Mouse (Mus musculus): ENCODE data around the gene Pnkd.

Gene Pnkd

GRCm38 (mm10) chr1:74362325-74363229, 77.8 kb downstream of the Pnkd start:
- DNase-seq, result no peak

DNA sequence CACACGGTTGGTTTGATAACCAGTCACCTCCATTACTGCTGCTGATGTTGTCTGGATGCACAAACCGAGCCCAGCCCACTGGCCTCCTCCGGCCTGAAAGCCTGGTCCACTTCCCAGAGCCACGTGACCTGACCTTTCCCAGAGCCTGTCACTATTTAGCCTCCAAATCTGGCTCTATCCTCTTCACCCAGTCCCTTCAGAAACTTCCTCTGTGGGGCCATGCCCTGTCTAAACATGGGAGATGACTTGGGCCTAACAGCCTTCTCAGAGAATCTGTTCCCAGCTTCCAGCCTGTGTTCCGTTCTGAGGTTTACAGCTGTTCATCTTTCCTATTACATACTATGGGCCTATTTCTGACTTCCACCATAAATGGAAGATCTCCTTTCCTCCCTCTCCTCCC, 78.7 kb downstream of the Pnkd start:
- DNase-seq, result no peak

- no peak for DNase-seq
Measured at GRCm38 (mm10) chr1:74364270-74364669, 79.5 kb downstream of the Pnkd start.

DNA sequence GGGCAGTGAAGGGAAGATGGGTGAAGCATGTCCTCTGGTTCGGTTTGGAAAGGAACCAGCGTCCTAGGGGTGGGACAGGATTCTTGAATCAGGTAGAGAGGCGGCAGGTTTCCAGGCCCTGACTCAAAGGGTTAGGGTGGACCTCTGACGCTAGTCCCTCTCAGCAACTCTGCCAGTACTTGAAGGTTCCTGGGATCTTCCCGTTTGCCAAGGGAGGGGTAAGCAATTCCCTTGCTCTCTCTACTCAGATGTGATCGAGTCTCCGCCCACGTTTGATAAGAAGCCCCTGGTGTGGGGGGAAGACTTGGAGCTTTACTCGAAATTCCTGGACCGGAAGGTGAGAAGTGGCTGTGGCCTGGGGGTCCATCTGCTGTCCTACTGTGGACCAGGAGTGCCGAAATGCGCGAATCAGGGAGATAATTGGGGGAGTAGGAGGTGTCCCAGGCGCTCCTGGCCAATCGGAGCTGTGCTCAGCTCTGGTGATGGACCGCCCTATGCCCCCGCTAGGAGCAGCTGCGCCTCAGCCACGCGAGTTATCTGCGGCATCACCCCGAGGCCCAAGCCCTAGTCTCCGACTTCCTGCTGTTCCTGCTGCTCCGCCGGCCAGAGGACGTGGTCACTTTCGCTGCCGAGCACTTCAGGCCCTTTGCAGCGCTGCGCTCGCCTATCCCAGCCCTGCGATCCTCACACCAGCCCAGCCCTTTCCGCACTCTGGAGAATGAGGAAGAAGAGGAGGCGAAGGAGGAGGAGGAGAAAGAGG, 83.3 kb downstream of the Pnkd start:
- DNase-seq, result peak; percentile 48 to 64

DNA sequence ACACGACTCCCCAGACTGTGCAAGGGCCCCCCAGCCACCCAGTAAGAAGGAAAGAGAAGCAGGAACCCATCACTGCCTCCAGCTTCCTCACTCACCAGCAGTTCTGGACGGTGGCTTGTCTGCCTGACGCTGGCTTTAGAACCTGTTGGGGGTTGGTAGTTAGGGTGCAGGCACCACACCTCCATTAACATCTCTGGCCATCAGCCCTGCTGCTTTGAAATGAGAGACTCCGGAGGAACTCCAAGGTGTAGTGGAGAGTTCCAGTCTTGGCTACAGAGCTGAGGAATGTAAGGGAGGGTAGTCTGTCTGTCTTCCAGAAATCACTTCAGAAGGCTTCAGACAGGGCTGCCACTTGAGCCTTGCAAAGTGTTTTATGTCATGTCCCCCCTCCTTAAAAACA, 85.3 kb downstream of the Pnkd start:
- DNase-seq, result no peak

DNA sequence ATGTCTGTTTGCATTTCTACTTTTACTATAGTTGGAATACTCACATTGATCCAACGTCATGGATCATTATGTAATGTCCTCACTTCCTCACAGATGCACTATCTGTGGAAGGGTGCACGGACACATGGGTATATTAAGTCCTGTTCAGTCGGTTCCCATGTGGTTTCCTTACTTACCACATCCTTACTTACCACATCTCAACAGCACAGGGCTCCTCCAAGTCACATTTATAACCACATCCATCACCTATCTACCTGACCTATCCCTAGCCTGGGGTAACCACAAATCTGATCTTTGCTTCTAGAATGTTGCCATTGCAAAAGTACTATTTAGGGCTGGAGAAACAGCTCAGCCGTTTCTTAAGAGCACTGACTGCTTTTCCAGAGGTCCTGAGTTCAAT, 88.6 kb downstream of the Pnkd start:
- no peak for DNase-seq

- DNase-seq, result no peak
Measured at GRCm38 (mm10) chr1:74374980-74375379, 90.2 kb downstream of the Pnkd start, which contains the start of gene Slc11a1. Gene Slc11a1 (plus strand): TSS chr1:74375195.

DNA sequence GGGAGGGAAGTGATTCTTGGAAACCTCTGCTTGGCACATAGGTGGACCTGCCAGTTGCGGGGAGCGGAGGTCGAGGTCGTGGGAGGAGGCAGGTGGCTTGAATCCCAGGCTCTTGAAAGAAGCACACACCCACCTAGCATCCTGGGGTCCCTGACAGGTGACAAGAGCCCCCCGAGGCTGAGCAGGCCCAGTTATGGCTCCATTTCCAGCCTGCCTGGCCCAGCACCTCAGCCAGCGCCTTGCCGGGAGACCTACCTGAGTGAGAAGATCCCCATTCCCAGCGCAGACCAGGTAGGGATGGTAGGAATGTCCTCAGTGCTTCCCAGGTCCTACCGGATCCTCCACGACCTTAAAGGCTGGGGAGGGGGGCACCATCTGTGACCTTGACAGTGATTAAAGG, 90.8 kb downstream of the Pnkd start:
- DNase-seq, result no peak

DNA sequence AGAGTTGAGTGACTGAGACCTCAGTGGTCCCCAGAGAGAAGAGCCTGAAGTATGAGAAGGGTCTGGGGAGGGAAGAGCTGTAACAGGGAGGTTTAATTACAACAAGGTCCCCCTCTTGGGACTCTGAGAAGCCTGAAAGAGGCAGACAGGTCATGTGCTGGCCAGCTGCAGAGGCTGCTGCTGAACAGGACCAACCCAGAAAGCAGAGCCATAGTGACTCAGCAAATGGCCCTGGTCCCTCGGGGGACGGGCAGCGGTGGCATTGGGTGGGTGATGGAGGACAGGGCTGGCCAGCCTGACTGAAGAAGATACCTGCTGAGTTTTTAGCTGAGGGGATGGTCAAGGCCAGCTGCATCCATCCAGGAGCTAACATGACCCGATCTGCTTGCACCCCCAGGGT, 91.7 kb downstream of the Pnkd start:
- no peak for DNase-seq

GRCm38 (mm10) chr1:74379058-74379504, 94.4 kb downstream of the Pnkd start:
- no peak for DNase-seq

GRCm38 (mm10) chr1:74380484-74380883, 95.8 kb downstream of the Pnkd start:
- DNase-seq, result no peak

- no peak for DNase-seq
Measured at GRCm38 (mm10) chr1:74381588-74382021, 96.9 kb downstream of the Pnkd start.

DNA sequence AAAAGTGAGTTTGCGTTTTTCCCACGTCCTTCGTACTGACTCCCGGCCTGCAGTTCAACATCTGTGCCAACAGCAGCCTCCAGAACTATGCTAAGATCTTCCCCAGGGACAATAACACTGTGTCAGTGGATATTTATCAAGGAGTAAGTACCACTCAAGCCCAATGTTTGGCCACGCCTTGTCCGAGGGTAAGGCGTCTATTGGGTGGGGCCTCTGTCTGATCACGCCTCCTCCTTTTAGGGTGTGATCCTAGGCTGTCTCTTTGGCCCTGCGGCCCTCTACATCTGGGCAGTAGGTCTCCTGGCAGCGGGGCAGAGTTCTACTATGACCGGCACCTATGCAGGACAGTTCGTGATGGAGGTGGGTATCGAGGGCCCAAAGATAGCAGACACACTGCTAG, 98.7 kb downstream of the Pnkd start:
- no peak for DNase-seq

GRCm38 (mm10) chr1:74384525-74384924, 99.8 kb downstream of the Pnkd start:
- no peak for DNase-seq

- DNase-seq, result no peak
Measured at GRCm38 (mm10) chr1:74385064-74385463, 100.3 kb downstream of the Pnkd start.

DNA sequence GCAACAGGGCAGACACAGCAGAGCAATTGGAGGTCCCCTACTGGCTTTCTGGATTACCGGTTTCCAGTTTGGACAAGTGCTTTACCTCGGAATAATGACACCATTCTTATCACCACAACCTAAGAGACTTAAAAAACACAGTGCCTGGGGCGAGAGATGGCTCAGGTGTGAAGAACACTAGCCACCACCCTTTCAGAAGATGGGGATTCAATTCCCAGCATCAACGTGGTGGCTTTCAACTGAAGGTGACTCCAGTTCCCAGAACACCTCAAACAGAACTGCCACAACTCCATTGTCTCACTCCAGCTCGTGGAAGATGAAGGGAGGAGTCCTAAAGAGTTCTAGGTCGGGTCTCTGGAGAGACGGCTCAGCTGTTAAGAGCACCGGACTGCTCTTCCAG, 100.8 kb downstream of the Pnkd start:
- DNase-seq, result no peak

- no peak for DNase-seq
Measured at GRCm38 (mm10) chr1:74386363-74386713, 101.6 kb downstream of the Pnkd start.

DNA sequence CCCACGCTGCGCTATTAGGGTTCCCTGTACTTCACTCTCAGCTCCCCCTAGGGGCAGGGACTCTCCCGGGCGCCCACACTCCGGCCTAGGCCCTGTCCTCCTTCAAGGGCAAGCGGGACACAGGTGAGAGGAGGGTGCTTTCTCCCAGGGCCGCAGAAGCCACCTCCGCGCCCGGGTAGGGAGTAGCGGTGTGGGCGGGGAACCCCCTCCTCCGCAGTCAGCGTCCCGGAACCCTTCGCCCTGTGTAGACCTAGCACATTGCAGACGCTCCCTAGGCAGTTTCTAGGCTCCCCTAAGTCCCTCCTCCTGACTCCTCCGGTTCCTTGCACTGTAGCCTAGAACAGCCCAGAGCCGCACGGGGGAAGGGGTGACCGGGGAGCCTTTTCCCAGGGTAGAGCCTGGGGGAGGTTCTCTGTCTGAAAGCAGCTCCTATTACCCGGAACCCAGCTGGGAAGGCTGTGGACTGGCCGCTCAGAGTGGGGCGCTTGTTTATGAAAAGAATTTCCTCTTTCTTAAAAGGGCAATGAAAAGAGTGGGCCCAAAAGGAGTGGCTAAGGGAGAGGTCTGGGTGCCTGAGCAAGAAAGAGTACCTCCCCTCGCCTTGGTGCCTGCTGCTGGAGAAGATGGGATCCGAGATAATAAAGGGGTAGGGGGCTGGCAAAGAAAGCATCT, 102.1 kb downstream of the Pnkd start:
- peak; percentile 95 to 97 for DNase-seq

DNA sequence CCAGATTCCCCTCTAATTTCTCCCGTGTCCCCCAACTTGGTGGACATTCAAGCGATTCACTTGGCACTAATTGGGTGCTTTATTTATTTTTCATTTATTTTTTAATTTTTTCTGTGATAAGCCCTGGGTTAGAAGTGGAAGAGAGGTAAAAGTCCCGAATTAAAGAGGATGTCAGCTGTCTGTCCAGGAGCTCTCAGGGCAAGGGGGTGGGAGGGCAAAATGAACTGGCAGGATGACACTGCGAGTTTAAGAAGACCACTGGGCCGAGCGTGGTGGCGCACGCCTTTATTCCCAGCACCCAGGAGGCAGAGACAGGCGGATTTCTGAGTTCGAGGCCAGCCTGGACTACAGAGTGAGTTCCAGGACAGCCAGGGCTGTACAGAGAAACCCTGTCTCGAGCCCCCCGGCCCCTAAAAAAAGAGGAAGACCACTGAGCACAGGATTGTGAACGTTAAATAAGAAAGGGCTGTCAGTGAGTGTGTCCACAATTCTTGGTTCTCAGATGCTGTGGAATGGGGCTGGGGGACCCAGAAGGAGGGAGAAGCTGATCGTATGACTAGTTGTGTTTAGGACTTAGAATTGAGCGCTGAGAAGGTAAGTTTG, 102.8 kb downstream of the Pnkd start:
- no peak for DNase-seq

GRCm38 (mm10) chr1:74388398-74388920, 103.7 kb downstream of the Pnkd start:
- DNase-seq, result no peak

GRCm38 (mm10) chr1:74389831-74390286, 105.1 kb downstream of the Pnkd start:
- DNase-seq, result peak in 1 of 2 experiments; percentile 44

- DNase-seq, result peak; percentile 59 to 84
Measured at GRCm38 (mm10) chr1:74390287-74390906, 105.7 kb downstream of the Pnkd start.

Data from kidney, postnatal 36 days (tissue).